Mouse (Mus musculus) erythroblast, embryonic 14.5 days (primary cell): ENCODE results near the gene Ccdc51. TPM values are rescaled to one million over a fixed set of nuclear protein-coding genes. Genes with fewer than 3 reads are reported as not detected.

Source experiments
- H3K27me3 ChIP-seq: 2 replicates; pipeline ENCODE4 v1.6.1; 2012; ENCODE audit warnings: inconsistent platforms; ENCODE audit not compliant: control insufficient read depth
- H3K36me3 ChIP-seq: 2 replicates; pipeline ENCODE4 v1.6.1; 2012; ENCODE audit warnings: mild to moderate bottlenecking, inconsistent platforms; ENCODE audit not compliant: control insufficient read depth
- H3K4me1 ChIP-seq: 2 replicates; pipeline ENCODE4 v1.6.1; 2012; ENCODE audit warnings: inconsistent platforms; ENCODE audit not compliant: control insufficient read depth
- H3K4me3 ChIP-seq: replicated peaks from 2 replicates; pipeline ENCODE3; 2012; ENCODE audit warnings: moderate library complexity, mild to moderate bottlenecking, inconsistent platforms
- H3K9me3 ChIP-seq: 2 replicates; pipeline ENCODE4 v1.6.1; 2012; ENCODE audit warnings: low read length, inconsistent platforms, mixed read lengths; ENCODE audit not compliant: control insufficient read depth
- GATA1 ChIP-seq: IDR thresholded peaks from 2 replicates; pipeline ENCODE4 v1.6.1; 2012; ENCODE audit warnings: low read length, inconsistent platforms, mixed read lengths
- TAL1 ChIP-seq: IDR thresholded peaks from 3 replicates; pipeline ENCODE4 v1.6.1; 2012; ENCODE audit warnings: low read length, inconsistent platforms, mixed read lengths
- polyA plus RNA-seq: library from polyadenylated mRNA; stranded (reverse); fragments of >175 nt; gene quantifications from 2 replicates; pipeline ENCODE4 v1.2.3, GENCODE M21; 2012

Ccdc51 gene
- polyA plus RNA-seq, 1 experiment = 0.85 TPM

DNA sequence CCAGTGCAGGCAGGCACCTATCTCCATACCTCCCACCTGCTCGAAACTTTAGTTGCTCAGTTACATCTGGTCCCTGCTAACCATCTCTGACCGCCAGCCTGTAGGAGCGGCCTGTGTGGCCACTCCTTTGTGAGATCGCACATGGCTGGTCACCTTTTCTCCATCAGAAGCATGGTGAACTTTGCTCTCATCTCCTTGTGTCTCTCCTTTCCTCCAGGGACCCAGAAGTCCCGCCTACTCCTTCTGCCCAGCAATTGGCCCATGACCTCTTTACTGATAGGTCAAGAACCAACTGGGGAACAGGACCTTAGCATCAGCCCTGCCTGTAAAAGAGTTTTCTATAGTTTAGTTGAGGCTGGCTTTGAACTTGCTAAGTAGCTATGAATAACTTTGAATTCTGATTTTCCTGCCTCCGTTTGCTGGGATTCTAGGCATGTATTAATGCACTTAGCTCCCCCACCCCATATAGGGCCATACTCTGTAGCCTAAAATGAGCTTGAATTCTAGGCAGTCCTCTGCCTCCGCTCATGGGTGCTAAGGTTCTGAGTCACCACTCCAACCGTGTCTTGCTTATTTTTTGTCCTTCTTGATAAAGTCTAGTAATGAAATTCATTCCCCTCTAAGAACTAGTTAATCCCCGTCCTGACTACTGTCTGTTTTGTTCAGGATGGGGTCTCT is 32.2 kb upstream of the Ccdc51 start:
- Histone ChIP-seq H3K36me3 (no peaks in the 10 kb centered on the region), H3K27me3 (no peaks in the 10 kb centered on the region), H3K4me3 (no peak overlapping the region), H3K9me3 (no peaks in the 10 kb centered on the region), H3K4me1 (peaks cover 18% of the 10 kb centered on the region)
- no peak for TF ChIP-seq TAL1
- TF ChIP-seq GATA1 = no peak

- Histone ChIP-seq H3K4me1 (peaks cover 23% of the 10 kb centered on the region), H3K36me3 (no peaks in the 10 kb centered on the region), H3K4me3 (no peak overlapping the region), H3K9me3 (no peaks in the 10 kb centered on the region), H3K27me3 (no peaks in the 10 kb centered on the region)
- no peak for TF ChIP-seq TAL1
- TF ChIP-seq GATA1 = no peak
Measured at GRCm38 (mm10) chr9:109050674-109050997, 31.7 kb upstream of the Ccdc51 start.

DNA sequence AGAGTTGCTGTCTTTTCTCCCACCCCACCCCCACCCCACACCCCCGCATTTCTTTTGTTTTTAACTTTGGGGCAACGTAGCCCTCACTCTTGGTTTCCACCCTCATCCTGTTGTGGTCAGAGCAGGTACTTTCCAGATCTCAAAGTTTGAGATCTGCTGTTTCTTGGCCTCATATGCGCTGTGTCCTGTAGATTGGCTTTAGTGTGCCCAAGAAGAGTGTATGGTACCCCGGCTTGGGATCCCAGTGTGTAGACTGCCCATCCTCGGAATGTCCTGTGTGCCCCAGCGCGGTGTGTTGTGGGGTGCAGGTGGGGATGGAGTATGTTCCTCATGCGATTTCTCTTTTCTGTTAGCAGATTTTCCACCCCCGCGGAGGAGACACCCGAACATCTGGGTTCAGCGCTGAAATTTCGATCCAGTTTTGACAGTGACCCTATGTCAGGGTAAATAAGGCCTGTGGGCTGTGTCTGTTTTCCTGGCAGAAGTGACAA is 31.2 kb upstream of the Ccdc51 start:
- Histone ChIP-seq H3K36me3 (no peaks in the 10 kb centered on the region), H3K4me1 (peaks cover 27% of the 10 kb centered on the region), H3K4me3 (no peak overlapping the region), H3K27me3 (no peaks in the 10 kb centered on the region), H3K9me3 (no peaks in the 10 kb centered on the region)
- TF ChIP-seq TAL1 = no peak
- no peak for TF ChIP-seq GATA1

DNA sequence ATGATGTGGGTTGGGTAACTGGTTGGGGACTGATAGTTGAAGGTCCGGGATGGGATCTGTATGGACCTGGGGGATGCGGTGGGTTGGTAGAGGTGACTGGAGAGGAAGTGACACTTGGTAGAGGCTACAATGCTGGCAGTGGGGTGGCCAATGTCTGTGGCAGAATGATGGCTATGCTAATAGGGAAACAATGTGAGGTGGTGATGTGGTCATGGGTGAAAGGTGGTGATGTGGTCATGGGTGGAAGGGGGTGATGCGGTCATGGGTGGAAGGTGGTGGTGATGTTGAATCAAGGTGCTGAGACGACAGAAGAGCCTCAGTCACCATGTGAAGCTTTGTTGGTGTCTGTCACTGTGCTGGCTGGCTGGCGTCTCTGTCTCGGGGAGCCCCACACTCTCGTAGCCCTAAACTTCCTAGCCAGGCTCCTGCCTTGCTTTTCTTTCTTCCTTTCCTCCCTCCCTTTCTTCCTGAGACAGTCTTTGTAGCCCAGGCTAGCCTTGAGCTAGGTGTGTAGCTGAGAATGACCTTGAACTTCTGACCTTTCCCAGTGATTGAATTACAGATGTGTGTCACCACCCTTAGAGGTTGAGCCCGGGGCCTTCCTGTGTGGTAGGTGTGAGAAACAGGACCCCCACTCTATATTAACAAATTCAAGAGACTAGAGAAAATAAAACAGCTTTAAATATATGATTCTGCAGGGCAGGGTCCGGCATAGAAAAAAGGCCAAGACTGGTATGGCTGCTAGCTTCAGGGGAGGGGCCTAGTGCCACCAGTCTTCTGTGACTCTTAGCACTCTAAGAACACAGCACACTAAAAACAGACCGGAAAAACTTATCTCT is 30.4 kb upstream of the Ccdc51 start:
- H3K4me1 ChIP-seq = peaks cover 28% of the 10 kb centered on the region
- peaks cover 7% of the 10 kb centered on the region for H3K36me3 ChIP-seq
- TF ChIP-seq TAL1 (no peak), GATA1 (no peak)
- H3K4me3 ChIP-seq = no peak overlapping the region
- no peaks in the 10 kb centered on the region for H3K27me3 ChIP-seq
- no peaks in the 10 kb centered on the region for H3K9me3 ChIP-seq

DNA sequence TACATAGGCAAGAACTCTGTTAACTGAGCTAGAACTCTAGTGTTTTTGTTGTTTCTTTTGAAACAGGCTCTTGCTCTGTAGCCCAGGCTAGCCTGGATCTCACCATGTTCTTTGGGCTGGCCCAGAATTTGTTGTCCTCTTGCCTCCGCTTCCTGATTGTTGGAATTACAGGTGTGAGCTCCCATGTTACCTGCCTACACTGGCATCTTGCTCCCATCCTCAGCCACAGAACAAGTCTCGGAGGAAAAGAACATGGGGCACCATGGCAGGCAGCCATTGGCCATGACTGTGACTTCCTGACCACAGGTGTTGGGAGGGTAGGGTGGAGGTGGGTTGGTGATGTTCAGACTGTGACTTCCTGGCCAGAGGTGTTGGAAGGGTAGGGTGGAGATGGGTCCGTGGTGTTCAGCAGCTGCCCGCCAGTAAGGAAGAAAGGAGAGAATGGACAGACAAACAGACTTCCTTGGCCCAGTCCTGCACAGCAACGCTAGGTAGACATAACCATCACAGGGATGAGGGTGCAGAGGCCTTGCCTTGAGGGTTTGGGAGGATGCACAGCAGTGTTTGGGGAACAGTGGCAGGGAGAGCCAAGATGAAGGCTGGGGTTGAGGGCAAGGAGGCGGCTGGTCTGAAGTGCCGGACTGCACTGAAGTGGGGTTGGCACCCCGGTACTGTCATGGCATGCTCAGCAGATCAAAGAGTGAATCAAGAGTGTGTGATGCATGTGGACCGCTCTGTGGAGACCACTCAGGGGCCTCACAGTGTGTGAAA is 29.6 kb upstream of the Ccdc51 start:
- H3K4me3 ChIP-seq = no peak overlapping the region
- no peak for TF ChIP-seq GATA1
- no peak for TF ChIP-seq TAL1
- H3K27me3 ChIP-seq = no peaks in the 10 kb centered on the region
- H3K4me1 ChIP-seq = peaks cover 31% of the 10 kb centered on the region
- H3K9me3 ChIP-seq = no peaks in the 10 kb centered on the region
- peaks cover 15% of the 10 kb centered on the region for H3K36me3 ChIP-seq

DNA sequence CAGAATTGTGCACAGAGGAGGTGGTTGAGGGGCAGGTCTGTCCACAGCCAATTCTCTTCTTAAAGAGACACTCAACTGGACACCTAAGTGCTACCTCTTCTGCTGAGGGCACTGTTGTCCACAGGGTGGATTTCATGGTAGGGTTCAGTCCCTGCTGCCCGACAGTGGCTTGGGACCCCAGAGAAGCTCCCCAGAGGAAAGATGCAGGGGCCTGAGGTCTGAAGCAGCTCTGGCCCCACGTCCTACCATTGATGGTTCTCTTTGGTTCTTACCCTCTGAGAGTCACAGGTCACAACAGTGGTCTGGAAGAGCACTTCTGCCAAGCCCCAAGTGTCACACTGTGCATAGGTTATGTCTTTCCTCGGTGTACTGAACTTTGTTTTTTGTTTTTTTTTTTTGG is 28.9 kb upstream of the Ccdc51 start:
- Histone ChIP-seq H3K36me3 (peaks cover 22% of the 10 kb centered on the region), H3K9me3 (no peaks in the 10 kb centered on the region), H3K4me1 (peaks cover 37% of the 10 kb centered on the region), H3K27me3 (no peaks in the 10 kb centered on the region), H3K4me3 (no peak overlapping the region)
- TF ChIP-seq GATA1 (no peak), TAL1 (no peak)

DNA sequence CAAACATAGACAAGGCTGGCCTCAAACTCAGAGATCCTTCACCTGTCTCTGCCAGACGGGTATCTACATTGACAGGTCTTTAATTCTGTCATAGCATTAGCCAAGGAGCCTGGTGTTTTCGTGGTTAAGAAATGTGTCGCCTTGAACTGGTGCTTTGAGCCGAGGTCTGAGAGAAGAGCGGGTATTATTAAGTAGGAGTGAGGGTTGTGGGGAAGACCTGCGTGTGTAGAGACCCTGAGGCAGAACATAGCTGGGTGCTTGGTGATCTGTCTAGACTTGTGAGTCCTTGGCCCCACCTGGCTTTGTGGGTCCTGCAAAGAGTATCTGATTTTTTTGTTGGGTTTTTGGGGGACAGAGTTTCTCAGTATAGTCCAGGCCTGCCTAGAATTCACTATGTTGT is 28.4 kb upstream of the Ccdc51 start:
- H3K4me1 ChIP-seq = peaks cover 42% of the 10 kb centered on the region
- TF ChIP-seq GATA1 = no peak
- TF ChIP-seq TAL1 = no peak
- H3K36me3 ChIP-seq = peaks cover 27% of the 10 kb centered on the region

DNA sequence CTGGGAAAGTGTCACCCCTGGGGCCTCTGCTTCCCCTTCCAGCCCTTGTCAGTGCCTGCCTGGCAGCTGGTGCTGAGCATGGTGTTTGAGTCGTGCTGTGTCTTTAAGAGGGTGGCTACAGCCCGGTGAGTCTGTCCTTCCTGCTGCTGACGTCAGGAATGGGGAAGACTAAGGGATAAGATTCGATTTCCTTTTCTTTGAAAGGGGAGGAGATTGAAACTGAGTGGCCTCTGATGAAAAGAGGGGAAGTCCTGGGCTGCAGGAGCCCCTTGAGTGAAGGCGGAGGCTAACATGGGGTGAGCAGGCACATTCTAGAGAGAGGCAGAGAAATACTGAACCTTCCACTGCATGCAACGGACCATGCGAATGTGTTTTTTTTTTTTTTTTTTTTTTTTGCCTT is 27.6 kb upstream of the Ccdc51 start:
- Histone ChIP-seq H3K9me3 (no peaks in the 10 kb centered on the region), H3K4me1 (peaks cover 49% of the 10 kb centered on the region), H3K27me3 (no peaks in the 10 kb centered on the region), H3K4me3 (peak overlapping the region; percentile 48), H3K36me3 (peaks cover 28% of the 10 kb centered on the region)
- no peak for TF ChIP-seq TAL1
- TF ChIP-seq GATA1 = no peak

More for the DNA sequence above, 28.4 kb upstream of the Ccdc51 start:
- H3K9me3 ChIP-seq = no peaks in the 10 kb centered on the region
- H3K4me3 ChIP-seq = no peak overlapping the region
- no peaks in the 10 kb centered on the region for H3K27me3 ChIP-seq
